1 mouse cellular context compared by ENCODE assay signal in genomic region chrX:20617903-20618399, GRCm38 (mm10).
TF ChIP-seq lines count a peak whose summit lies in the region.

No protein-coding gene starts in this region.

TF ChIP-seq in MEL, 35 proteins besides CTCF, POLR2A, EP300 and RAD21 (continued from another document):
- 0 out of 2 replicates have a peak, but pooled peaks have one; percentile 17 for TF ChIP-seq NRF1 (IDR thresholded peaks at IDR 0.05; ENCODE audit: insufficient read depth, low read depth, low read length, poor library complexity, severe bottlenecking)
- peak; percentile 57; the same call in 1 of the 2 replicates for TF ChIP-seq MXI1 (IDR thresholded peaks at IDR 0.05; ENCODE audit: low read depth, low read length)
- TF ChIP-seq SIN3A (IDR thresholded peaks at IDR 0.05; ENCODE audit: low read length): peak; percentile 49
